Mouse (Mus musculus) liver, embryonic 12.5 days (tissue): Measurements from ENCODE around the gene Alg5. TPM values are rescaled to one million over a fixed set of nuclear protein-coding genes. Genes with fewer than 3 reads are reported as not detected.

Experiments used
- ATAC-seq: fragments of 200-750 bp; cut with Nextera tagmentation; 2 replicates; pipeline ENCODE4 v1.8.0; 2017; ENCODE audit warnings: moderate number of reproducible peaks, mild to moderate bottlenecking, moderate library complexity
- H3K27ac ChIP-seq: fragments of 300-500 bp; sonication (generic); 2 replicates; pipeline ENCODE4 v1.5.1; 2016; ENCODE audit warnings: mild to moderate bottlenecking
- H3K27me3 ChIP-seq: fragments of 300-500 bp; sonication (generic); replicated peaks from 2 replicates; pipeline ENCODE4 v1.6.1; 2016; ENCODE audit warnings: mild to moderate bottlenecking, moderate library complexity
- H3K36me3 ChIP-seq: fragments of 300-500 bp; sonication (generic); 2 replicates; pipeline ENCODE4 v1.6.1; 2016; ENCODE audit warnings: mild to moderate bottlenecking, moderate library complexity
- H3K4me1 ChIP-seq: fragments of 300-500 bp; sonication (generic); 2 replicates; pipeline ENCODE4 v1.6.1; 2016
- H3K4me2 ChIP-seq: fragments of 300-500 bp; sonication (generic); 2 replicates; pipeline ENCODE4 v1.6.1; 2016; ENCODE audit warnings: mild to moderate bottlenecking, moderate library complexity
- H3K4me3 ChIP-seq: fragments of 300-500 bp; sonication (generic); 2 replicates; pipeline ENCODE4 v1.5.1; 2016; ENCODE audit warnings: mild to moderate bottlenecking, moderate library complexity
- H3K9ac ChIP-seq: fragments of 300-500 bp; sonication (generic); 2 replicates; pipeline ENCODE4 v1.6.1; 2016; ENCODE audit warnings: mild to moderate bottlenecking, moderate library complexity
- H3K9me3 ChIP-seq: fragments of 300-500 bp; sonication (generic); replicated peaks from 2 replicates; pipeline ENCODE4 v1.6.1; 2016; ENCODE audit warnings: mild to moderate bottlenecking, moderate library complexity
- WGBS: fragments of 180-500 bp; shearing (Covaris S2); methylation state at CpG from one replicate; pipeline ENCODE4 v1.1.7; 2016; ENCODE audit not compliant: insufficient replicate concordance; 5-methylcytosine and 5-hydroxymethylcytosine counted together
- polyA plus RNA-seq: library from polyadenylated mRNA; unstranded; fragments of >200 nt; fragmentation: Nextera tagmentation; extraction: Ambion mirVana; gene quantifications from 2 replicates; pipeline ENCODE4 v1.2.1, GENCODE M21; 2016

Alg5 gene
- polyA plus RNA-seq, 1 experiment from 2014 or later, result 31.2 TPM

GRCm38 (mm10) chr3:54718947-54719346 lies 16.4 kb upstream of the Alg5 start:
- no peaks in the 10 kb centered on the region for H3K9me3 ChIP-seq
- no peak for ATAC-seq
- H3K9ac ChIP-seq, result no peak overlapping the region
- H3K27me3 ChIP-seq, result no peaks in the 10 kb centered on the region
- H3K27ac ChIP-seq, result no peak overlapping the region
- H3K36me3 ChIP-seq, result peaks cover 89% of the 10 kb centered on the region
- H3K4me1 ChIP-seq, result peaks cover 12% of the 10 kb centered on the region
- H3K4me2 ChIP-seq, result no peak overlapping the region
- 54% methylated on average over 3 of the region's 3 CpGs for WGBS
- no peak overlapping the region for H3K4me3 ChIP-seq

DNA sequence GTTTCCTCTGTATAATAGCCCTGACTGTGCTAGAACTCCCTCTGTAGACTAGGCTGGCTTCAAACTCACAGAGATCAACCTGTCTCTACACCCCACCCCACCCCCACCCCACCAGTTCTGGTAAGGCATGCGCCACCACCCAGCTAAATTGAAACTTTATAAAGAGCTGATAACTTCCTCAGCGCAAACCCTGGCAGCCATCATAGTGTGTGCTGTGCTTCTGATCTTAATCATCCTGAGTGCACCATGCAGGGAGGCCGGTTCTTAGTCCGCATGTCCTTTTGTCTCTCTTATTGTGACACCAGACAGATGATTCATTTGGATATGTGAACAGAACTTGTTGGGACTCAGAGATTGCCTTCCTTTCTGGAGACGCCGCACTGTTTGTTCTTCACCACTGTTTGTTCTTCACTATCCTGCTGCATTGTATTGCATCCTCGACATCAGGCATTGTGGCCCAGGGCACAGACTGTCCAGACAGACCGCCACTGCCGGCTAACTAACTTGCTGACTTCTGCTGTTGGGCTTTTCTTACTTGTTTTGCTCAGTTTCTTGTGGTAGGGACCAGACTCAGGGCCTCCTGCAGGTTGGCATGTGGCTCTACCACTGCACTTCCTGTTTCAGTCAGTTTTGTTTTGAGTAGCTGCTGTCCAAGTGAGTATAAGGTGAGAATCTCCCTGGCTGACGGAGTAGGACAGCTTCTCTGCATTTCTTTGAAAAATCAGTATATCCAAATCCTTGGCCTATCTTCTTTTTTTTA lies 11.4 kb upstream of the Alg5 start:
- Histone ChIP-seq H3K27me3 (no peaks in the 10 kb centered on the region), H3K4me1 (peaks cover 14% of the 10 kb centered on the region), H3K27ac (0 out of 2 replicates have a peak overlapping the region, but pooled peaks have one; percentile 20), H3K4me2 (no peak overlapping the region), H3K36me3 (peaks cover 79% of the 10 kb centered on the region), H3K9ac (no peak overlapping the region), H3K4me3 (no peak overlapping the region), H3K9me3 (no peaks in the 10 kb centered on the region)
- peak; percentile 57; the same call in 1 of the 2 replicates for ATAC-seq
- WGBS, result 63% methylated on average over 10 of the region's 10 CpGs

GRCm38 (mm10) chr3:54725344-54725743 lies 10.0 kb upstream of the Alg5 start:
- Histone ChIP-seq H3K36me3 (peaks cover 84% of the 10 kb centered on the region), H3K9me3 (no peaks in the 10 kb centered on the region), H3K27me3 (no peaks in the 10 kb centered on the region), H3K4me1 (peaks cover 14% of the 10 kb centered on the region), H3K27ac (no peak overlapping the region), H3K4me2 (no peak overlapping the region), H3K4me3 (no peak overlapping the region), H3K9ac (no peak overlapping the region)
- 69% methylated on average over 2 of the region's 2 CpGs for WGBS
- no peak for ATAC-seq

- no peak overlapping the region for H3K4me3 ChIP-seq
- no peaks in the 10 kb centered on the region for H3K9me3 ChIP-seq
- no peaks in the 10 kb centered on the region for H3K27me3 ChIP-seq
- peaks cover 22% of the 10 kb centered on the region for H3K4me1 ChIP-seq
- no peak overlapping the region for H3K9ac ChIP-seq
- ATAC-seq, result no peak
- WGBS, result 91% methylated on average over 2 of the region's 2 CpGs
- no peak overlapping the region for H3K4me2 ChIP-seq
- H3K36me3 ChIP-seq, result peaks cover 85% of the 10 kb centered on the region
- no peak overlapping the region for H3K27ac ChIP-seq
Measured at GRCm38 (mm10) chr3:54727588-54727987, 7.8 kb upstream of the Alg5 start.

DNA sequence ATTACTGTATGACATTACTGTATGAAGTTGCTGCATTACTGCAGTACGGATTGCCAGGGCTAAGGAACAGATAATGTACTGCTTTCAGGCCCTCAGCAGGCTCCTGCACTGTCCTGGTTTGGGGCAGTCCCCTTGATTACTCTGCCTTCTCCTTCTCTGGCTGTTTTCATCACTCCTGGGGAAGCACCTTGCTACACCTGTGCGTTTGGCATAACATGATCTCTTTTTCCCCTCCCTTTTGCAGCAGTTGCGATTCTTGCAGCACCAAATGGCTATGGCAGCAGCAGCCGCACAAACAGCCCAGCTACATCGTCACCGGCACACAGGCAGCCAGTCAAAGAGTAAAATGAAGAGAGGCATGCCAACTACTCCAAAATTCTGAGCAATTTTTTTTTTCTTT lies 7.2 kb upstream of the Alg5 start:
- 91% methylated on average over 6 of the region's 6 CpGs for WGBS
- ATAC-seq, result no peak
- H3K9ac ChIP-seq, result no peak overlapping the region
- no peak overlapping the region for H3K27ac ChIP-seq
- peaks cover 85% of the 10 kb centered on the region for H3K36me3 ChIP-seq
- H3K4me1 ChIP-seq, result peaks cover 24% of the 10 kb centered on the region
- no peaks in the 10 kb centered on the region for H3K9me3 ChIP-seq
- no peak overlapping the region for H3K4me3 ChIP-seq
- H3K27me3 ChIP-seq, result no peaks in the 10 kb centered on the region
- no peak overlapping the region for H3K4me2 ChIP-seq

DNA sequence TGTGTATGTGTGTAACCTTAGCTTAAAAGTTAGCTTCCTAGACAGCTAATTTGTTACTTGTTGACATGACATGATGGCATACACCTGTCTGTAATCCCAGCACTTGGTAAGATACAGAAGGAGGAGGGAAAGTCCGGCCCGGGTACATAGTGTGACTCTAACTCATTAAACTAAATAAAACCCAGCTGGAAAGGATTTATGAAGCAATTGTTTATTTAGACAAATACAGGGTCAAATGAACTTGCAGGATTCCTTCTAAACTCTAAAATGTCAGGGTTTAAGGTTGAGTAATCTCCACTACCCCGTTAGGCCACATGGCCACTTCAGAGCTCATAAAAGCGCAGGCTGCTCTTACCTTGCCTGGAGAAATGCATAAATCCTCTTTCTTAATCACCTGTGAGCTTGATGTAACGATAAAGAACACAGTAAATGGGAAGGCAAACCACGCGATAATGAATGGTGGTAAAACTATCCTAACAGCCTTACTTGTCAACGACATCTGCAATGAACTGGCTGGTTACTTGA lies 3.7 kb upstream of the Alg5 start:
- no peak overlapping the region for H3K4me2 ChIP-seq
- H3K27me3 ChIP-seq, result no peaks in the 10 kb centered on the region
- H3K27ac ChIP-seq, result no peak overlapping the region
- H3K9ac ChIP-seq, result no peak overlapping the region
- H3K9me3 ChIP-seq, result no peaks in the 10 kb centered on the region
- peaks cover 68% of the 10 kb centered on the region for H3K36me3 ChIP-seq
- no peak for ATAC-seq
- no peak overlapping the region for H3K4me3 ChIP-seq
- H3K4me1 ChIP-seq, result peaks cover 31% of the 10 kb centered on the region
- WGBS, result 88% methylated on average over 8 of the region's 8 CpGs

DNA sequence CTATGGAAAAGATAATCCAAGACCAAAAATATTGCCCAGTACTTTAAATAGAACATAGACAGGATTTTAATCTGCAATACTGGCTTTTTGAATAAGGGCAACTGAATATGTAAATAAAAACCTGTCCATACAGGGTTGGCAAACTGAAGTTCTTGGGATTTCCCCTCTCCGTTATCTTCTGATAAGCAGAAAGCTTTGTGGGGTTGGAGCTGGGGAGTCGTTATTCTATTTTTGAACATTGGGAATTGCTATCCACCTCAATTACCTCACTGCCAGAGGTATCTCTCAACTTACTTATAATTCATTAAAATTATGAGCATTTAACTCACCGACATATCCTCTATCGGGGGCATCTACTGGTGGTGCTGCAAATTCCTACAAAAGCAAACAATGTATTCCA lies 3.0 kb upstream of the Alg5 start:
- no peak for ATAC-seq
- Histone ChIP-seq H3K4me2 (peak overlapping the region; percentile 92; the same call in 1 of the 2 replicates), H3K36me3 (peaks cover 63% of the 10 kb centered on the region), H3K9ac (no peak overlapping the region), H3K4me1 (peaks cover 37% of the 10 kb centered on the region), H3K4me3 (no peak overlapping the region), H3K27me3 (no peaks in the 10 kb centered on the region), H3K9me3 (no peaks in the 10 kb centered on the region), H3K27ac (0 out of 2 replicates have a peak overlapping the region, but pooled peaks have one; percentile 4)
- WGBS, result 68% methylated on average over 4 of the region's 4 CpGs

DNA sequence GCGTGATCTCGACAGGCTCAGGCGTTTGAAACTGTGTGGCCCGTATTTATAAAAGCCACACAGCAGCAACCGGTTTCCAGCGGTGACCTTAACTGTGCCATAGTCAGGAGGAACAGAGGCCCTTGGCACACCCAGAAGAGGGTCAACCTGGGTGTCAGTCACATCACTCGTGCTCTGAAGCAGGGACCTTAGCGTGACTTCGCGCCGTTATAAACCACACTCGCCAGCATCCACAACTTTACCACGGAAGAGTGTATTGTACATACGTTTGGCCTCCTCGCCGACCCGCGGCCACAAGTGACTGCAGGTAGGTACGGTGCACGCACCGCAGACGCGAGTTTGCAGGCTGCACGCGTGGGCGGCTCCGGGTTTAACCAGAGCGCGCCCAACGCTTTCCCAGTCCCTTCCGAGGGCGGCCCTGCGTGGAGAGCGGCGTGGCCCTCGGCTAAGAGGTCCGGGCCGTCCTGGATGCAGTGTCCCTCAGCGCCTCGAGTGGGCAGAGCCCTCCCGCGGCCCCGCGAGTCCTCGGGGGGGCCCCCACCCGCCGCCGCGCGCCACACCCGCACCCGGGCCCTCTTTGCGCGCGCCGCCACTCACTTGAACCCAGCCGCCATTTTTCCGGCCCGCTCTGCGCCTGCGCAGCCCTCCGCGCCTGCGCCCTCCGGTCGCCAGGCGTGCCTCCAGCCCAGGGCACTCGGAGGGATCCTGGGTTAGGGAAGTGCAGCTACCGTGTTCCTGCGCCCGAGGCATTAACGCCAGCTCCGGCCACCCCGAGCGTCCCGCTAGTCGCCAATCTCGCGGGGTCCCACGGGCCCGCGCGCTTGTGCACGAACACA lies 710 bp upstream of the Alg5 start:
- Histone ChIP-seq H3K4me1 (peaks cover 37% of the 10 kb centered on the region), H3K27me3 (no peaks in the 10 kb centered on the region), H3K36me3 (peaks cover 58% of the 10 kb centered on the region), H3K27ac (peak overlapping the region; percentile 99), H3K9me3 (no peaks in the 10 kb centered on the region), H3K4me2 (peak overlapping the region; percentile 92), H3K9ac (peak overlapping the region; percentile 88), H3K4me3 (peak overlapping the region; percentile 92)
- under 1% methylated on average over 80 of the region's 84 CpGs for WGBS
- peak; percentile 92 for ATAC-seq

DNA sequence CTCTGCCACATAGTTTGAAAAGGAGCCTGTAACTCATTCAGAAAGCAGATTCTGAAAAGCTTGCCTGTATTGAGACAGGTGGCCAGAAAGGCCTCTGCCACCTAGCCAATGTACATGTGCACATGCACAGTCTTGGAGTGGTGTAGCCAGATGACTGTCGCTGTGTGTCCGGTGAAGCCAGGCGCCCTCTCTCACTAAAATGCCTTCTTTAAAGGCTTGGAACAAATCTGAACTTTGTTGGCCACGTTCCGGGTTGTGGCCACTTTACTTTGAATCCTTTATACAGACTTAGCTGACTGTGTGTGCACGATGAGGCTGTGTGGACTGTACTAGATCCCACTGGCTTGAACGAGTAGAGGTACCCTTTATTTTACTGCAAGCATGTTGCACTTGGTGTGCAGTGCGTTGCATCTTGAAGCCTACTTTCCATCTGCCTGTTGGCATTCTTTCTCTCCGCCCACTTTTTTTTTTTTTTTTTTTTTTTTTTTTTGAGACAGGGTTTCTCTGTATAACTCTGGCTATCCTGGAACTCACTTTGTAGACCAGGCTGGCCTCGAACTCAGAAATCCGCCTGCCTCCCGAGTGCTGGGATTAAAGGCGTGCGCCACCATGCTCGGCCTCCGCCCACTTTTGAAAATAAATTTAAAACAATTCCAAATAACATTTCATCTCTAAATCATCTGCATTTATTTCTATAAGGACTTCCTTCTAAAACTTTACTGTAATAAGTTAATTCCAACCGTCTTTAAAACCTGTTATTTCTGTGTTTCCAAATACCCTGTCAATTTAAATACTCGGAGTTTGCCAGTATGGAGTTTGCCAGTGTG lies 975 bp downstream of the Alg5 start:
- H3K4me1 ChIP-seq, result peaks cover 37% of the 10 kb centered on the region
- H3K27ac ChIP-seq, result peak overlapping the region; percentile 99
- no peaks in the 10 kb centered on the region for H3K27me3 ChIP-seq
- H3K9ac ChIP-seq, result peak overlapping the region; percentile 88
- peak overlapping the region; percentile 92 for H3K4me3 ChIP-seq
- 45% methylated on average over 18 of the region's 18 CpGs for WGBS
- no peak for ATAC-seq
- H3K36me3 ChIP-seq, result peaks cover 58% of the 10 kb centered on the region
- peak overlapping the region; percentile 92 for H3K4me2 ChIP-seq
- H3K9me3 ChIP-seq, result no peaks in the 10 kb centered on the region

GRCm38 (mm10) chr3:54737317-54737716 lies 2.0 kb downstream of the Alg5 start:
- no peak overlapping the region for H3K4me3 ChIP-seq
- no peak overlapping the region for H3K9ac ChIP-seq
- H3K4me1 ChIP-seq, result peaks cover 31% of the 10 kb centered on the region
- H3K36me3 ChIP-seq, result peaks cover 58% of the 10 kb centered on the region
- no peak for ATAC-seq
- no peak overlapping the region for H3K4me2 ChIP-seq
- H3K9me3 ChIP-seq, result no peaks in the 10 kb centered on the region
- WGBS, result 88% methylated on average over 8 of the region's 8 CpGs
- no peak overlapping the region for H3K27ac ChIP-seq
- no peaks in the 10 kb centered on the region for H3K27me3 ChIP-seq

DNA sequence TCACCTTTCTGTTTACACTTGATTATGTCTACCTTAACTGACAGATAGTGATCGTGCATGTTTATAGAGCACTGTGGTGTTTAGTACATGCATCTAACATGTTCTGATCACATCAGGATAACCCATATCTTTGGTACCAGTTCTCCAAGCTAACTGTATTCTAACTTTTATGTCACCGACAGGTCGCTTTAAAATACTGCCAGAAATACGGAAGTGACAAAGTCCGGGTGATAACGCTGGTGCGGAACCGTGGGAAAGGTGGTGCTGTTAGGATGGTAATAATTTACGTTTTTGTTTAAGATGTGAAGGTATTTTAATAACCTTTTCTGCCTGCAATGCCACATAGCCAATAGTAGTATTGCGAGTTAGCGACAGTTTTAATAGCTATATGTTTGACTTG lies 6.6 kb downstream of the Alg5 start:
- H3K9me3 ChIP-seq, result no peaks in the 10 kb centered on the region
- 0 out of 2 replicates have a peak, but pooled peaks cover 3% of the 10 kb centered on the region for H3K4me1 ChIP-seq
- no peak overlapping the region for H3K4me2 ChIP-seq
- H3K4me3 ChIP-seq, result no peak overlapping the region
- no peaks in the 10 kb centered on the region for H3K27me3 ChIP-seq
- 89% methylated on average over 11 of the region's 11 CpGs for WGBS
- no peak overlapping the region for H3K27ac ChIP-seq
- H3K9ac ChIP-seq, result no peak overlapping the region
- no peak for ATAC-seq
- H3K36me3 ChIP-seq, result peaks cover 91% of the 10 kb centered on the region
